Comparison of ENCODE assay signal across 8 mouse cellular contexts in genomic region chr9:69457747-69458625, GRCm38 (mm10). TPM values are rescaled to one million over a fixed set of nuclear protein-coding genes. Genes with fewer than 3 reads are reported as not detected.
A peak's percentile ranks its signal among the peaks of the same experiment; 100 is the strongest.
DNase-seq lines count a peak whose midpoint lies in the region; ATAC-seq lines count a peak whose summit lies in the region.

No protein-coding gene starts in this region.

- no peaks in the 10 kb centered on the region for H3K36me3 ChIP-seq in hindbrain, embryonic 16.5 days (ENCODE audit: control insufficient read depth, insufficient read depth, low read length)
- no peaks in the 10 kb centered on the region for H3K36me3 ChIP-seq in liver, embryonic 11.5 days (ENCODE audit: control insufficient read depth, insufficient read depth, low read length)

- peak overlapping the region; percentile 42; the same call in 1 of the 2 replicates for H3K27ac ChIP-seq in hindbrain, embryonic 16.5 days (ENCODE audit: low read depth, low read length)
- peak overlapping the region; percentile 64 for H3K27ac ChIP-seq in liver, embryonic 11.5 days (ENCODE audit: low read depth, low read length)

- H3K4me1 ChIP-seq in hindbrain, embryonic 16.5 days (ENCODE audit: control insufficient read depth, insufficient read depth, low read depth, low read length): peaks cover 18% of the 10 kb centered on the region
- peaks cover 38% of the 10 kb centered on the region for H3K4me1 ChIP-seq in liver, embryonic 11.5 days (replicated peaks; ENCODE audit: control insufficient read depth, insufficient read depth, low read length)

- no peak overlapping the region for H3K9ac ChIP-seq in hindbrain, embryonic 16.5 days (ENCODE audit: low read depth, low read length)
- no peak overlapping the region for H3K9ac ChIP-seq in liver, embryonic 11.5 days (ENCODE audit: low read depth, low read length)

- no peak overlapping the region for H3K4me2 ChIP-seq in hindbrain, embryonic 16.5 days (ENCODE audit: low read length)
- H3K4me2 ChIP-seq in liver, embryonic 11.5 days: no peak overlapping the region

- peak; percentile 61 to 88 for DNase-seq in urinary bladder, adult 18-20 months (ENCODE audit: low spot score in 2 of 2)
- DNase-seq in urinary bladder, adult 2 months (ENCODE audit: low spot score): no peak
- DNase-seq in gastrocnemius, adult 8-10 months (ENCODE audit: low spot score in 2 of 2): peak; percentile 62 to 69
- DNase-seq in liver, embryonic 11.5 days (ENCODE audit: low spot score): no peak
- DNase-seq in ovary, postnatal 14 days (ENCODE audit: low spot score): peak; percentile 78
- DNase-seq in cerebellum, postnatal 36 days: no peak
- DNase-seq in frontal cortex, postnatal 36 days (ENCODE audit: low spot score in 2 of 2): no peak

- WGBS in hindbrain, embryonic 16.5 days: 55% methylated on average over 14 of the region's 14 CpGs
- WGBS in liver, embryonic 11.5 days: 60% methylated on average over 14 of the region's 14 CpGs

- H3K27me3 ChIP-seq in hindbrain, embryonic 16.5 days (replicated peaks; ENCODE audit: control insufficient read depth, insufficient read depth, low read length): peaks cover 8% of the 10 kb centered on the region; the same call in 1 of the 2 replicates
- peaks cover 16% of the 10 kb centered on the region; the same call in 1 of the 2 replicates for H3K27me3 ChIP-seq in liver, embryonic 11.5 days (replicated peaks; ENCODE audit: control insufficient read depth, insufficient read depth, low read length)

- ATAC-seq in hindbrain, embryonic 16.5 days: peak; percentile 40; the same call in 1 of the 2 replicates
- no peak for ATAC-seq in liver, embryonic 11.5 days (replicated peaks; ENCODE audit: low FRiP score)

- no peaks in the 10 kb centered on the region for H3K9me3 ChIP-seq in hindbrain, embryonic 16.5 days (ENCODE audit: control insufficient read depth, low read length)
- no peaks in the 10 kb centered on the region for H3K9me3 ChIP-seq in liver, embryonic 11.5 days (ENCODE audit: control insufficient read depth, low read length)

- no peak overlapping the region for H3K4me3 ChIP-seq in hindbrain, embryonic 16.5 days (ENCODE audit: low read length)
- H3K4me3 ChIP-seq in liver, embryonic 11.5 days (ENCODE audit: low read depth, low read length): no peak overlapping the region

RNA-seq across cellular contexts. Expression of gene Anxa2, which starts 4.6 kb away (rescaled TPM):
- polyA plus RNA-seq in urinary bladder, adult 2 months (2012; rRNA removed): 536 and 671 TPM in 2 replicates
- 10 to 100 TPM; 17.3 to 34.2 (median 28.0) TPM for total RNA-seq in gastrocnemius, adult 8-10 months (2022)
- 153 and 199 TPM in 2 replicates for polyA plus RNA-seq in hindbrain, embryonic 16.5 days (2015; fragmentation: Nextera tagmentation; extraction: Ambion mirVana)
- 153 and 159 TPM in 2 replicates for polyA plus RNA-seq in liver, embryonic 11.5 days (2014; fragmentation: Nextera tagmentation; extraction: Ambion mirVana)

Comparison
In these comparisons a context has a peak if more than half of its experiments do, and no peak if none do; other contexts are left out.
1. DNase-seq: peak in urinary bladder, adult 18-20 months (2 of 2), gastrocnemius, adult 8-10 months (2 of 2) and ovary, postnatal 14 days (single experiment); none in urinary bladder, adult 2 months (single experiment), liver, embryonic 11.5 days (single experiment), cerebellum, postnatal 36 days (0 of 2) and frontal cortex, postnatal 36 days (0 of 2).